Mouse (Mus musculus): ENCODE measurements around the gene Ppara. TPM values are rescaled to one million over a fixed set of nuclear protein-coding genes. Genes with fewer than 3 reads are reported as not detected.

Ppara gene
- polyA plus RNA-seq, 1 experiment from 2014 or later: 2.9 TPM

- Histone ChIP-seq H3K9ac (ENCODE audit: low read depth, low read length) (no peak overlapping the region), H3K4me1 (ENCODE audit: control insufficient read depth, insufficient read depth, low read depth, low read length) (peaks cover 4% of the 10 kb centered on the region), H3K27ac (ENCODE audit: low read depth, low read length) (no peak overlapping the region), H3K9me3 (ENCODE audit: control insufficient read depth, low read length) (no peaks in the 10 kb centered on the region), H3K36me3 (ENCODE audit: control insufficient read depth, insufficient read depth, low read length) (no peaks in the 10 kb centered on the region), H3K27me3 (replicated peaks; ENCODE audit: control insufficient read depth, insufficient read depth, low read length) (no peaks in the 10 kb centered on the region; the same call in 1 of the 2 replicates), H3K4me3 (ENCODE audit: low read length) (no peak overlapping the region), H3K4me2 (ENCODE audit: low read length) (no peak overlapping the region)
- WGBS: 75% methylated on average over 5 of the region's 5 CpGs
- no peak for ATAC-seq
Measured at GRCm38 (mm10) chr15:85826676-85827075, 91.9 kb downstream of the Ppara start.

- Histone ChIP-seq H3K4me3 (ENCODE audit: low read length) (no peak overlapping the region), H3K4me2 (ENCODE audit: low read length) (no peak overlapping the region), H3K9me3 (ENCODE audit: control insufficient read depth, low read length) (no peaks in the 10 kb centered on the region), H3K27ac (ENCODE audit: low read depth, low read length) (no peak overlapping the region), H3K27me3 (replicated peaks; ENCODE audit: control insufficient read depth, insufficient read depth, low read length) (no peaks in the 10 kb centered on the region), H3K9ac (ENCODE audit: low read depth, low read length) (no peak overlapping the region), H3K4me1 (ENCODE audit: control insufficient read depth, insufficient read depth, low read depth, low read length) (peaks cover 11% of the 10 kb centered on the region), H3K36me3 (ENCODE audit: control insufficient read depth, insufficient read depth, low read length) (no peaks in the 10 kb centered on the region)
- WGBS: 90% methylated on average over 4 of the region's 4 CpGs
- no peak for ATAC-seq
Measured at GRCm38 (mm10) chr15:85828071-85828470, 93.3 kb downstream of the Ppara start.

GRCm38 (mm10) chr15:85829470-85829869, 94.7 kb downstream of the Ppara start:
- Histone ChIP-seq H3K9ac (ENCODE audit: low read depth, low read length) (no peak overlapping the region), H3K4me2 (ENCODE audit: low read length) (no peak overlapping the region), H3K36me3 (ENCODE audit: control insufficient read depth, insufficient read depth, low read length) (no peaks in the 10 kb centered on the region), H3K4me1 (ENCODE audit: control insufficient read depth, insufficient read depth, low read depth, low read length) (peaks cover 11% of the 10 kb centered on the region), H3K4me3 (ENCODE audit: low read length) (no peak overlapping the region), H3K27me3 (replicated peaks; ENCODE audit: control insufficient read depth, insufficient read depth, low read length) (no peaks in the 10 kb centered on the region), H3K27ac (ENCODE audit: low read depth, low read length) (no peak overlapping the region), H3K9me3 (ENCODE audit: control insufficient read depth, low read length) (no peaks in the 10 kb centered on the region)
- 64% methylated on average over 5 of the region's 5 CpGs for WGBS
- no peak for ATAC-seq

- ATAC-seq: peak; percentile 95
- no peaks in the 10 kb centered on the region for H3K27me3 ChIP-seq (replicated peaks; ENCODE audit: control insufficient read depth, insufficient read depth, low read length)
- peaks cover 11% of the 10 kb centered on the region for H3K4me1 ChIP-seq (ENCODE audit: control insufficient read depth, insufficient read depth, low read depth, low read length)
- no peaks in the 10 kb centered on the region for H3K9me3 ChIP-seq (ENCODE audit: control insufficient read depth, low read length)
- peak within 1 kb of the TSS; percentile 82 for H3K9ac ChIP-seq (ENCODE audit: low read depth, low read length)
- peak within 1 kb of the TSS; percentile 68 for H3K4me3 ChIP-seq (ENCODE audit: low read length)
- H3K27ac ChIP-seq (ENCODE audit: low read depth, low read length): peak within 1 kb of the TSS; percentile 39; the same call in 1 of the 2 replicates
- under 1% methylated on average over 27 of the region's 27 CpGs for WGBS
- peak within 1 kb of the TSS; percentile 76 for H3K4me2 ChIP-seq (ENCODE audit: low read length)
- H3K36me3 ChIP-seq (ENCODE audit: control insufficient read depth, insufficient read depth, low read length): peaks cover 4% of the 10 kb centered on the region
Measured at GRCm38 (mm10) chr15:85831954-85832590, 97.3 kb downstream of the Ppara start, which contains the start of gene Ttc38. Ttc38 (plus strand) TSS chr15:85832306.

- no peaks in the 10 kb centered on the region for H3K27me3 ChIP-seq (replicated peaks; ENCODE audit: control insufficient read depth, insufficient read depth, low read length)
- peak overlapping the region; percentile 82 for H3K9ac ChIP-seq (ENCODE audit: low read depth, low read length)
- peak overlapping the region; percentile 68 for H3K4me3 ChIP-seq (ENCODE audit: low read length)
- no peaks in the 10 kb centered on the region for H3K9me3 ChIP-seq (ENCODE audit: control insufficient read depth, low read length)
- H3K27ac ChIP-seq (ENCODE audit: low read depth, low read length): no peak overlapping the region; the same call in 1 of the 2 replicates
- peak; percentile 18; the same call in 1 of the 2 replicates for ATAC-seq
- peaks cover 4% of the 10 kb centered on the region for H3K36me3 ChIP-seq (ENCODE audit: control insufficient read depth, insufficient read depth, low read length)
- WGBS: 45% methylated on average over 8 of the region's 8 CpGs
- peaks cover 11% of the 10 kb centered on the region for H3K4me1 ChIP-seq (ENCODE audit: control insufficient read depth, insufficient read depth, low read depth, low read length)
- peak overlapping the region; percentile 76 for H3K4me2 ChIP-seq (ENCODE audit: low read length)
Measured at GRCm38 (mm10) chr15:85832599-85832998, 97.8 kb downstream of the Ppara start.

- Histone ChIP-seq H3K4me1 (ENCODE audit: control insufficient read depth, insufficient read depth, low read depth, low read length) (peaks cover 11% of the 10 kb centered on the region), H3K27ac (ENCODE audit: low read depth, low read length) (no peak overlapping the region), H3K9me3 (ENCODE audit: control insufficient read depth, low read length) (no peaks in the 10 kb centered on the region), H3K4me3 (ENCODE audit: low read length) (no peak overlapping the region), H3K4me2 (ENCODE audit: low read length) (no peak overlapping the region), H3K9ac (ENCODE audit: low read depth, low read length) (no peak overlapping the region), H3K27me3 (replicated peaks; ENCODE audit: control insufficient read depth, insufficient read depth, low read length) (no peaks in the 10 kb centered on the region), H3K36me3 (ENCODE audit: control insufficient read depth, insufficient read depth, low read length) (peaks cover 4% of the 10 kb centered on the region)
- no peak for ATAC-seq
- WGBS: 63% methylated on average over 3 of the region's 3 CpGs
Measured at GRCm38 (mm10) chr15:85835335-85835734, 100.6 kb downstream of the Ppara start.

- H3K36me3 ChIP-seq (ENCODE audit: control insufficient read depth, insufficient read depth, low read length): peaks cover 4% of the 10 kb centered on the region
- H3K4me3 ChIP-seq (ENCODE audit: low read length): no peak overlapping the region
- H3K4me1 ChIP-seq (ENCODE audit: control insufficient read depth, insufficient read depth, low read depth, low read length): peaks cover 5% of the 10 kb centered on the region; the same call in 1 of the 2 replicates
- no peak for ATAC-seq
- H3K27ac ChIP-seq (ENCODE audit: low read depth, low read length): no peak overlapping the region
- H3K9ac ChIP-seq (ENCODE audit: low read depth, low read length): no peak overlapping the region
- H3K9me3 ChIP-seq (ENCODE audit: control insufficient read depth, low read length): no peaks in the 10 kb centered on the region
- WGBS: 93% methylated on average over 5 of the region's 5 CpGs
- H3K27me3 ChIP-seq (replicated peaks; ENCODE audit: control insufficient read depth, insufficient read depth, low read length): no peaks in the 10 kb centered on the region
- no peak overlapping the region for H3K4me2 ChIP-seq (ENCODE audit: low read length)
Measured at GRCm38 (mm10) chr15:85836887-85837286, 102.1 kb downstream of the Ppara start.

GRCm38 (mm10) chr15:85840983-85841382, 106.2 kb downstream of the Ppara start:
- no peak overlapping the region for H3K4me2 ChIP-seq (ENCODE audit: low read length)
- no peak overlapping the region for H3K9ac ChIP-seq (ENCODE audit: low read depth, low read length)
- H3K4me3 ChIP-seq (ENCODE audit: low read length): no peak overlapping the region
- ATAC-seq: no peak
- no peaks in the 10 kb centered on the region for H3K9me3 ChIP-seq (ENCODE audit: control insufficient read depth, low read length)
- H3K4me1 ChIP-seq (ENCODE audit: control insufficient read depth, insufficient read depth, low read depth, low read length): no peaks in the 10 kb centered on the region
- WGBS: 39% methylated on average over 6 of the region's 6 CpGs
- no peak overlapping the region for H3K27ac ChIP-seq (ENCODE audit: low read depth, low read length)
- H3K27me3 ChIP-seq (replicated peaks; ENCODE audit: control insufficient read depth, insufficient read depth, low read length): no peaks in the 10 kb centered on the region
- peaks cover 4% of the 10 kb centered on the region for H3K36me3 ChIP-seq (ENCODE audit: control insufficient read depth, insufficient read depth, low read length)

GRCm38 (mm10) chr15:85841796-85842360, 107.1 kb downstream of the Ppara start:
- Histone ChIP-seq H3K4me2 (ENCODE audit: low read length) (no peak overlapping the region), H3K4me1 (ENCODE audit: control insufficient read depth, insufficient read depth, low read depth, low read length) (no peaks in the 10 kb centered on the region), H3K27me3 (replicated peaks; ENCODE audit: control insufficient read depth, insufficient read depth, low read length) (no peaks in the 10 kb centered on the region), H3K9me3 (ENCODE audit: control insufficient read depth, low read length) (no peaks in the 10 kb centered on the region), H3K4me3 (ENCODE audit: low read length) (no peak overlapping the region), H3K27ac (ENCODE audit: low read depth, low read length) (no peak overlapping the region), H3K36me3 (ENCODE audit: control insufficient read depth, insufficient read depth, low read length) (no peaks in the 10 kb centered on the region), H3K9ac (ENCODE audit: low read depth, low read length) (no peak overlapping the region)
- WGBS: 84% methylated on average over 5 of the region's 5 CpGs
- no peak for ATAC-seq
